Mouse (Mus musculus) layer of hippocampus, adult 9-10 months (tissue): ENCODE measurements around the gene Smim6.

Source experiments
- DNase-seq: peaks from one replicate; pipeline ENCODE4 v3.0.0; 2022; ENCODE audit warnings: low spot score

Gene Smim6

DNA sequence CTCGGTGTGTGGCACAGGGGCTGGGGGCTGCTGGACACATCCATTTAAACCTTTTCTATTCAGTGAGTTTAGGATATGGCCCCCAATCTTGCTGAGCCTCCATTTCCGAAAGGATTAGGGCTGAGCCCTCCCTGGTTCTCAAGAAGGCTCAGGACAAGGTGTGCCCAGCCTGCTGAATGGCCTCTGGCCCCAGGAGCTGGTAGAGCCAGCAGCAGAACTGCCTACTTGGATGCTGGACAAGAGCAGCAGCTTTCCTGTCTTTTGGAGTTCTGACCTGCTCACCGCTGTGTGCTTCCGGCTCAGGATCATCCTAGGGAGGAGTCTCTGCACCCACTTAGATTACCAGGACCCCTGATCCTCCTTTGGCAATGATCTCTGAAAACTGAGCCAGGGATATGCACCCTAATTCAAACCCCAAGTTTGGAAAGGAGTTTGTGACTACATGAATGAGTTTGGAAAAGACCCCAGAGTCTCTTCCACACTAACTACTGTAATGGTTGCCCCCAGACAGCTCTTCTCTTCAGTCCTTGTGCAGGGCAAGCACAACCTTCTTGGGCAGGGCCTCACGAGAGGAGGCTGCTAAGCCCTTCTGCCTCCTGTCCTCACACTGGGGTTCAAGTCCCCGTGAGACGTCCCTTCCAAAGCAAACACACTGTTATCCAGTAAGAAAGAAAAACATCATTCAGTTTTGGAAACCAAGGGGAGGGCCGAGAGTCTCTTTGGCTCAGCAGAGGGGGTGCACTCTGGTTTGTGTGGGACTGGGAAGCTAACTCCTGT is 11.1 kb upstream of the Smim6 start:
- DNase-seq = no peak

DNA sequence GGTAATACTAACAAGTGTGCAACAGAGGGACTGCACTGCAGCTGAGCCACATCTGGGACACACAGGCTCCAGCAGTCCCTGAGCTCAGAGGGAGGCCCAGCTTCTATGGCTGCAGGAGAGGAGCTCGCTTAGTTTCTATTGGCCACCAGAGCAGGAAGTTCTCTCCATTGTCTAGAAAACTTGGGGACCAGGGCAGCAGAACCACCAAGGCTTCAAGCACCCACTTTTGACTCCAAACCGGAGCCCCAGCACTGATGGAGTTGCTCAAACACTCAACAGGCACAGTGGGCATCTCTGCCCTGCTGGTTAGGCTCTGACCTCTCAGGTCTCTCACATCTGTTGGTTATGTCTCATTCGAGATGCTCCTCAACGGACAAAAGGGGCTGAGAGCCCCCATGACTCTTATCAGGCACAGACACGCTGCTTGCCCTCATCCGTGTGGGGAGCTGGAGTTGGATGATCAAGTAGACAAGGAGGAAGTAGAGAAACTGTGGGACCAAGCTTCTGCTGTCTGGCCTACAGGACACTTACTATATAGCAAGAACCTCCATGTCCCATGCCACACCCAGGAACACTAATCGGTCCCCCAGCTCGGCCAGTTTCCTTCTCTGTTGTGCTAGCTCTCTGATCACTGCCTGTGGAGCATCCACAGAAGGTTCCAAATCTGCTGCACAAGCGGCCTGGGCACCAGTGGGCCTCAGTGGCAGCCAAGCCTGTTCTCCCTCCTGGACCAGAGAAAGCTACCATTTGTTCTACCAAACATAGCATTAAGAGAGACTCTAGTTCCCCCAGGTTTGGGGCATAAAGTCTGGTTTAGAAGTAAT is 10.3 kb upstream of the Smim6 start:
- no peak for DNase-seq

DNA sequence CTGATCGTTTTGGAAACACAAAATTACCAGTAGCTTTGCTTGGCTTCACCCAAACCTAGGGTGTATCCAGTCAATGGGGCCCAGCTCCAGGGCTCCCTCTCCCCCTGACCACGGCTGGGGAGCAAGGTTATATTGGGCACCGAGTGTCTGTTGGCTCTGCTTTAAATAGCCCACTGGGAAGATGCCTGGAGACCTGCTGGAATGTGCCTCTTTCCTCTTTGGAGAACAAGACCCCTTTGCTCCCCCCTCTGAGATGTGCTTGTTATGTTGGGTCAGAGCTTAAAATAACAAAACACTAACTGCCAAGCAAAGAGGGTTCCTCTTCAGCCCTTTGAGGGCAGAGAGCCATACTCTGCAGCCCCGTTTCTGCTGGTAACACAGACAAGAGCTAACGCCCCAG is 9.6 kb upstream of the Smim6 start:
- no peak for DNase-seq

DNA sequence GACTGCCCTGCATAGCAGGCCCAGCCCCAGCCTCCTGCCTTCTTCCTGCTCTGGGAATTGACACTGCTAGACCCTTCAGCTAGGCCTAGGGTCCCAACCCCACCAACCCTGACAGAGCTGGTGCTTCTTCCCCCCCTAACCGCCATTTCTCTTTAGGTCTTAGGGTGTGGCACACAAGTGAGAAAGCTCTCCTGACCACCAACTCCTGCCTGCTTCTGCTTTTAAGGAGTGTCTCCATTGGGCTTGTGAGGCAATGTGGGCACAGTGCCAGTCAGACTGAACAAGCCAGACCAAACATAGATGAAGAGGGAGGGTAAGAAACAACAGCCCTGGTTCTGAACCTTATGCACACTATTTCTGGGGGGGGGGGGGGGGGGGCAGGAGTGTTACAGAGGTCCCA is 9.0 kb upstream of the Smim6 start:
- DNase-seq = no peak

- DNase-seq = no peak
Observed at GRCm38 (mm10) chr11:115903384-115904230, 8.2 kb upstream of the Smim6 start.

DNA sequence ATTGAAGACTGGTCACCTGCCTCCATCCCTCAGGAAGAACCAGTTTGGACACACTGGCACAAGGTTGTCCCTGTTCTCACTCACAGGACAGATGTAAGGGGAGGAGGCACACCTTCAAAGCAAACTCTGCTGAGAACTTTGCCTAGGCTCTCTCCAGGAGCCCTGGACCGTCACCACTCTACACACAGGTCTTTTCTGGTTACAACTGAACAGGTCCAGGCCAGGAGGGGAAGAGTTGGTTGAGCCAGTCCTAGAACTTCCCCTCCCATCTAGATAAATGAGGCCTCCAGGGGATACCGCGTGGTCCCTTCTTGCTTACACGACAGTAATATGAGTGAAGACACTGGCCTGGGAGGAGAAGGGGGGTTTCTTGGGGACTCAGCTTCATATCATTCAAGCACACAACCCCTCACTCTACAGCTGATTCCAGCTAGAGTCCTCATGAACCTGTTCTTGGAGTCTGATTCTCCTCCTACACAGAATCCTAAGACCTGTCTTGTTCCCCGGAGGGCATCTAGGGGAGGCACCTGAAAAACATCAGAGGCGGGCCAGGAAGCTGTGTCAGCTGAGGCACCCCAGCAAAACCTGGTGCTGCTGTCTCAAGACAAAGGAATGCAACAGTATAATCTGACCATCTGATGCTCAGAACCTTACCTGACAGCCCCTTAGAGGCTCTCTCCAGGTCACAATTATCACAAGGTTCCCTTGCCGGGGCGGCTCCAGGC is 7.4 kb upstream of the Smim6 start:
- DNase-seq = no peak

GRCm38 (mm10) chr11:115904956-115905790 is 6.6 kb upstream of the Smim6 start:
- no peak for DNase-seq

DNA sequence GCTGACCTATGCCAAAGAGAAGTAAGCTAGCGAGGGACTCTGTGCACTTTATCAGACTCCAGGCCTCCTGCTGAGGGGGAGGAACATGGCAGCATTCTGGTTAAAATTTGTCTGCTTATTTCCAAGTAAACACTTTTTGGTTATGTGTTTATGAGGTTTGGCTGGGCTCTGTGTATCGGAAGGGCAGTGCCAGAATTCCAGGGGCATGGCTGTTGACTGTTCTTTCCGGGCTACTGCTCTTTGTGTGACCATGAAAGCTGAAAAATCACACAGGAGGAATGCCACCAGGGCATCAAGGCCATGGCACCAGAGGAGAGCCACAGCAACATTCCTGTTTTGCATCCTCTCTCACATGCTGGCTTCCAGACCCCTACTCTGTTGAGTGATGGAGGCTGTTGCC is 5.7 kb upstream of the Smim6 start:
- DNase-seq = no peak

- no peak for DNase-seq
Observed at GRCm38 (mm10) chr11:115906521-115906920, 5.3 kb upstream of the Smim6 start.

- DNase-seq = no peak
Observed at GRCm38 (mm10) chr11:115911134-115911561, 669 bp upstream of the Smim6 start.

GRCm38 (mm10) chr11:115916579-115916978 is 4.8 kb downstream of the Smim6 start:
- no peak for DNase-seq

GRCm38 (mm10) chr11:115918637-115919036 is 6.8 kb downstream of the Smim6 start:
- DNase-seq = no peak

DNA sequence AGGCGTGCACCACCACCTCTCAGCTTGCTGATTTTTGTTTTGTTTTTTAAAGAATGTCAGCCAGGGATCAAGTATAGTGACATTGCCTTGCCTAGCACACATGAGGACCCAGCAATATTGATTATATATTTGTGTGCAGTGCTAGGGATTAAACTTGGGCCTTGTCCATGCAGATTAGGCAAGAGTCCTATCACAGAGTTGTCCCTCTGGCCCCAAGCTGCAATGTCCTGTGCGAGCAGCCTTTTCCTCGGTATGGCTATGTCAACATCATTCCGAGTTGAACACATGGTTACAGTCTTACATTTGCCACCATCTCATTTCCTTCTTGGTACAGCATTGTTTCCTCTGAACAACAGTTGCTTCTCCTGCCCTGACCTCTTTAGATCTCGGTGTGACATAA is 7.3 kb downstream of the Smim6 start:
- DNase-seq = no peak

DNA sequence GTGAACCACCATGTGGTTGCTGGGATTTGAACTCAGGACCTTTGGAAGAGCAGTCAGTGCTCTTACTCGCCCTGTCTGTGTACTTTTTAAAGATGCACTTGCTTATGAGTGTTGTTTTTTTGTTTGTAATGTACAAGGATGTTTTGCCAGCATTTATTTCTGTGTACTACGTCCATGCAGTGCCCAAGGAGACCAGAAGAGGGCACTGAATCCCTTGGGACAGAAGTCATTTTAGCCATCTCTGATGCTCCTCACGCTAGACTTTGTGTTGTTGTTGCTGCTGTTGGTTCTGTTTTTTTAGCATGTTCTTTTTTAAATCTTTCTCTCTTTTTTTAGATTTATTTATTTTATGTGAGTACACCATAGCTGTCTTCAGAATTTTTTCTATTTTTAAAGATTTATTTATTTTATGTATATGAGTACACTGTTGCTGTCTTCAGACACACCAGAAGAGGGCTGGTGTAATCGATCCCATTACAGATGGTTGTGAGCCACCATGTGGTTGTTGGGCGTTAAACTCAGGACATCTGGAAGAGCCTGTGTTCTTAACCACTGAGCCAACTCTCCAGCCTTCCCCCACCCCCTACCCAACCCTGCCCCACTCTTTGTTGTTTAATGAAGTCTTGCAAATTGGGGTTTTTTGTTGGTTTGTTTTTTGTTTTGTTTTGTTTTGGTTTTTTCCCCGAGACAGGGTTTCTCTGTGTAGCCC is 8.4 kb downstream of the Smim6 start:
- DNase-seq = peak; percentile 33

DNA sequence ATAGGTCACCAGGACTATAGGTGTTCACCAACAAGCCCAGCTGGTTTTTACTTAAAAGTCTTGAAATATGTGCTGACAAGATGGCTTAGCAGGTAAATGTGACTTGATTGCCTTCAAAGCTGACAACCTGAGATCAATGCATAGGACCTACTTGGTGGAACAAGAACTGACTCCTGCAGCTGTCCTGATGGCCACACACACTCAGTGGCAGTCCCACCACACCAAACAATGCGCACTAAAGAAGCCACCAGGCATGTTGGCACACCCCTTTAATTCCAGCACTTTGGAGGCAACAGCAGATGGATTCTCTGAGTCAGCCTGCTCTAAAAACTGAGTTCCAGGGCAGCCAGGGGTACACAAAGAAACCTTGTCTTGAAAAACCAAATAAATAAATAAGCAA is 10.2 kb downstream of the Smim6 start:
- DNase-seq = no peak

- DNase-seq = no peak
Observed at GRCm38 (mm10) chr11:115929031-115929430, 17.2 kb downstream of the Smim6 start.

DNA sequence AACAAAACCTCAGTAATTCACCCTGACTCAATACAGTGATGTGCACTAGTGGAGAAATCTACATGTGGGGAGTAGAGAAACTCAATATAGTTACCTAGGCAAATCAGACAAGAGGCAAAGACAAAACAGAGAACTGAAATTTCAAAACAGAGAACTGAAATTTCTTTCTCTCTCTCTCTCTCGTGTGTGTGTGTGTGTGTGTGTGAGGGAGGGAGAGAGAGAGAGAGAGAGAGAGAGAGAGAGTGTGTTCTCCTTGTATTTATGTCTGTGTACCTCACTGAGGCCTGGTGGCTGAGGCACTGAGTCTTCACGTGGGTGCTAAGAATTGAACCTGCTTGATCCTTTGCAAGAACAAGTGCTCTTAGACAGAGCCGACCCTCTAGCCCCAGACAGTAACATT is 18.0 kb downstream of the Smim6 start:
- no peak for DNase-seq

DNA sequence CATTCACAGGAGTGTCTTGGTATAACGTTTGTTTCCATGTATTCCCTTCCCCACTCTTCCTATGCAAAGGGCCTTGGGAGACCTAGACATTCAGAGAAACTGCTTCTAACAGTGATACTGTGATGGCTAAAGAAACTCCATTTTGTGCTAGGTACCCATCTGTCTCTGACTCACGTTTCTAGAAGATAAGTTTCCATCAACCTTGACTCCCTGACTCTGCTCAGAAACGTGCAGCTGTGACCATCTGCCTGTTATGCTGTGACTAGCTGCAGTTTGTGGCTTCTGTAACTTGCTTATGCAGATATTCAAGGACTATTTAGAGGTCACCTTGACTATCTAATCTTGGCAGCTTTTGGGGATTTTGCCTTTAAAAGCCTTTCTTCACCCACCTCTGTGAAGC is 19.4 kb downstream of the Smim6 start:
- DNase-seq = no peak

- peak; percentile 97 for DNase-seq
Observed at GRCm38 (mm10) chr11:115933108-115933746, 21.4 kb downstream of the Smim6 start, which contains the start of the genes Sap30bp and Recql5. Sap30bp (plus strand) TSS chr11:115933282. Recql5 (minus strand) TSS chr11:115933477.

DNA sequence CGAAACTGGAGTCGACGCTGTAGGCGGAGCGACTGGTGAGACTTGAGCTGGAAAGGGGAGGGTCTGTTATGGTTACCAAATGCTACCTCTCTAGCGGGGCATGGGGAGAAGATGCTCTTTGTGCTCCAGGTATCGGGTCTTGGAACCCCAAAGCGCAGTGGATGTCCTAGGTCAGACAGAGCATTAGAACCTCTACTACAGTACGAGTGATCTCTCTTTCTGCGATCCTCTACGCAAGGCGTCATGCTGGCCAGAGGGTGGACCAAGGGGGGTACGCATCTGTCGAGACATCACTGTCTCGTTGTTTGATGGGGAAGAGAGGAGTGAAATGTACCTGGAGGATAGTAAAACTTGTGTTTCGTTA is 21.9 kb downstream of the Smim6 start:
- no peak for DNase-seq
